Mouse (Mus musculus) gastrocnemius, adult 2 months (tissue): Measurements from ENCODE around the gene Xlr5c. TPM values are rescaled to one million over a fixed set of nuclear protein-coding genes. Genes with fewer than 3 reads are reported as not detected.
"Not testable (repeated sequence)": the region's sequence is repeated elsewhere in the genome, so short reads cannot be mapped to it uniquely, and the experiment has no call there.

ENCODE experiments used
- DNase-seq: peaks from one replicate; pipeline ENCODE4 v3.0.0; 2022
- H3K27ac ChIP-seq: fragments of 200-600 bp; 2 replicates; pipeline ENCODE4 v1.8.1; 2022; ENCODE audit warnings: mild to moderate bottlenecking
- H3K4me3 ChIP-seq: fragments of 200-600 bp; 2 replicates; pipeline ENCODE4 v1.8.1; 2022; ENCODE audit warnings: mild to moderate bottlenecking, moderate library complexity
- CTCF ChIP-seq: fragments of 200-600 bp; IDR thresholded peaks from 2 replicates; pipeline ENCODE4 v1.8.1; 2022; ENCODE audit warnings: antibody characterized with exemption, mild to moderate bottlenecking, moderate library complexity
- intact Hi-C: fragments of 180-260 bp; cut with DNase I; formaldehyde crosslinking; loops from one replicate; pipeline ENCODE4 v1.15.1; 2025
- long read RNA-seq, 2 experiments: library from polyadenylated mRNA; stranded (forward); transcript quantifications; one replicate each; pipeline ENCODE4 v2.0.0; 2021
- total RNA-seq, 2 experiments: library from RNA; stranded (reverse); gene quantifications; 2 replicates each; pipeline ENCODE4 v1.2.3; 2021

Xlr5c gene
- total RNA-seq = not detected
- long read RNA-seq, experiment 1 = 0 reads
- long read RNA-seq, experiment 2 = 0 reads

- H3K27ac ChIP-seq, H3K4me3 ChIP-seq, intact Hi-C loops, DNase-seq: not testable (repeated sequence)
Observed at GRCm38 (mm10) chrX:73292876-73293275, at the start of gene Xlr5c, which contains the start of gene Xlr5a. Xlr5c (minus strand) TSS chrX:73292976. Xlr5a (minus strand) TSS chrX:73292976.

GRCm38 (mm10) chrX:73342483-73342895 lies 49.7 kb upstream of the Xlr5c start, which contains the start of gene Zfp275:
Zfp275 (plus strand) TSS chrX:73342621.
- no peak for TF ChIP-seq CTCF
- intact Hi-C loops = no loop called here
- DNase-seq = peak; percentile 86
- Histone ChIP-seq H3K27ac (peak within 1 kb of the TSS; percentile 83), H3K4me3 (peak within 1 kb of the TSS; percentile 81)

DNA sequence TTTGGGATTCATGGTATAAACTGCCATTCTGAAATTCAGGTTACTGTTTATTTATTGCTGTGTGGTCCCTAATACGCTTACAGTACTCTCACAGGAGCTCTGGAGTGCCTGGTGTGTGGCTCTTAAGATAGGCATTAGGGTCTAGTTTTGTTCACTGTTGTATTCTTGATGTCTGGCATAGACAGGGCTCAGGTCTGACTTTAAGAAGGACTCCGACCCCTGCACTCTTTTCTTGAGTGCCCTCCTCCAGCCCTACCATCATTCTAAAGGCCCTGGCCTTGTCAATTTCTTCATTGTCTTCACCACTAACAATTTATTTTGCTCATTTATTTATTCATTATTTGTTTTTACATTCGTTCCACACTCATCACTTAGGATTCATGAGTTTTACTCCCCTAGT lies 49.3 kb upstream of the Xlr5c start:
- Histone ChIP-seq H3K4me3 (peak overlapping the region; percentile 81), H3K27ac (peak overlapping the region; percentile 83; the same call in 1 of the 2 replicates)
- no peak for DNase-seq
- no peak for TF ChIP-seq CTCF
- intact Hi-C loops = no loop called here

- intact Hi-C loops = no loop called here
- H3K4me3 ChIP-seq = no peak overlapping the region
- H3K27ac ChIP-seq = no peak overlapping the region
- DNase-seq = no peak
- no peak for TF ChIP-seq CTCF
Observed at GRCm38 (mm10) chrX:73341473-73341872, 48.7 kb upstream of the Xlr5c start.

DNA sequence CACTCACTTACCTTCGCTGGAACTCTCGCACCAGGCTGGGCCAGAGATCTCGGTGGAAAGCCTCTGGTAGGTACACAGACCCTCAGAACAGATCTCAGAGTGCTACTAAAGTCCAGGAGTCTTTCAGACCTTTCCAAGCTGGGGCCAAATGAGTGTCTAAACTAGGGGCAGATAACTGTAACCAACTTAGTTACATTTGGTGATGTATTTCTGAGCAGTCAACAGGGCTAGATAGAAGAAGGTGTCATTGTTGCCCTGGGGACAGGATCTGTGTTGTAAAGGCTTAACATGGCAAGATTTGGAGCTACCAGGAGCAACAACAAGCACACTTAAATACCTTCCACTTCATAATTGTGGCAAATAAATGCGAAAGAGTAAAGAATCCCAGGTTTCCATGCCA lies 44.0 kb upstream of the Xlr5c start, which contains the start of gene Gm45015:
Gene Gm45015, minus strand, starts transcription at position 101 of the 400 bp plus-strand sequence.
- intact Hi-C loops = no loop called here
- H3K4me3 ChIP-seq = no peak within 1 kb of the TSS
- no peak for DNase-seq
- H3K27ac ChIP-seq = no peak within 1 kb of the TSS
- no peak for TF ChIP-seq CTCF

- TF ChIP-seq CTCF = no peak
- H3K27ac ChIP-seq = no peak overlapping the region
- DNase-seq = no peak
- H3K4me3 ChIP-seq = no peak overlapping the region
- intact Hi-C loops = no loop called here
Observed at GRCm38 (mm10) chrX:73333548-73333947, 40.8 kb upstream of the Xlr5c start.

GRCm38 (mm10) chrX:73327215-73327614 lies 34.4 kb upstream of the Xlr5c start:
- no peak for TF ChIP-seq CTCF
- intact Hi-C loops = no loop called here
- Histone ChIP-seq H3K4me3 (no peak overlapping the region), H3K27ac (no peak overlapping the region)
- no peak for DNase-seq

GRCm38 (mm10) chrX:73321029-73321428 lies 28.3 kb upstream of the Xlr5c start:
- intact Hi-C loops = no loop called here
- Histone ChIP-seq H3K27ac (no peak overlapping the region), H3K4me3 (no peak overlapping the region)
- DNase-seq = no peak
- TF ChIP-seq CTCF = no peak

DNA sequence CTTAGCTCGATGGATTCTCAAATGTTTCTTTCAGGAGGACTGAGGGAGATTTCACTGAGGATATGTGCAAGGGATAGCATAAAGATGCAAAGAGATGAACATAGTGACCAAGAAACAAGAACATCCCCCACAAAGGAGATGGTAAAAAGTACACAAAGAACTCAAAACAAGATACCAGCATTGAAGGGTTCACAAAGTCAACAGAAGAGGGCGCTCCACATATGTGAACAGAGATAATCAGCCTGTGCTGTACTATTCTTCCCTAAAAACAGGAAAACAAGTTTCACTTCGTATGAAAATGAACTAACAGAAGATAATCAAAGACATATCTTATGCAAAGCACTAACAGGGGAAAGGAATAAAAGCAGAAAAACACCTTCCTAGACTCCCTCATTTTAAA lies 19.7 kb upstream of the Xlr5c start:
- peak; percentile 74 for TF ChIP-seq CTCF
- intact Hi-C loops = loop anchor here (5.0 kb wide), 2 partner anchors 120 to 180 kb away; no protein-coding TSS in a partner anchor
- peak; percentile 17 for DNase-seq
- Histone ChIP-seq H3K4me3 (peak overlapping the region; percentile 32; the same call in 1 of the 2 replicates), H3K27ac (no peak overlapping the region)

- H3K27ac ChIP-seq, DNase-seq, H3K4me3 ChIP-seq, intact Hi-C loops: not testable (repeated sequence)
Observed at GRCm38 (mm10) chrX:73295745-73296144, 3.0 kb upstream of the Xlr5c start.

GRCm38 (mm10) chrX:73265270-73265669 lies 27.5 kb downstream of the Xlr5c start, which contains the start of gene Xlr3c:
Xlr3c (minus strand) TSS chrX:73265390.
- intact Hi-C loops, H3K27ac ChIP-seq, DNase-seq, H3K4me3 ChIP-seq: not testable (repeated sequence)

DNA sequence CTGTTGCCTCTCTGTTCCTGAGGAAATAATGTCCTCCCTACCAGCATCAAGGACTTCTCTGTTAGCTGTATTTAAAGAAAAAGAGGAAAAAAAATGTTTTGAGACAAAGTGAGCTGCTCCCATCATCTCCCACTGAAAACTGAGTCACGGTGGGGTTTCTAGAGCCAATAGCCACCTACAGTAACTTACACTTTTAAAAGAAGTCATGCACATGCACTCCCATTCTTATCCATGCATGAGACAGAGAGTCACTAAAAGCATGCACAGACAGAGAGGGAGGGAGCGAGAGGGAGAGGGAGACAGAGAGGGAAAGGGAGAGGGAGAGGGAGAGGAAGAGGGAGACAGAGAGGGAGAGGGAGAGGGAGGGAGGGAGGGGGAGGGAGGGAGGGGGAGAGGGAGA lies 30.3 kb downstream of the Xlr5c start:
- H3K4me3 ChIP-seq, intact Hi-C loops, H3K27ac ChIP-seq, DNase-seq: not testable (repeated sequence)

GRCm38 (mm10) chrX:73242821-73243325 lies 49.9 kb downstream of the Xlr5c start, which contains the start of gene Xlr4c:
Xlr4c (minus strand) TSS chrX:73243130.
- H3K27ac ChIP-seq, DNase-seq, intact Hi-C loops, H3K4me3 ChIP-seq: not testable (repeated sequence)

Other genes with a start within 250 kb of the Xlr5c start
- gene Pnma3, start 228.2 kb downstream of the Xlr5c start, total RNA-seq = not detected
- gene Xlr4a, start 210.5 kb downstream of the Xlr5c start, total RNA-seq = not detected
- gene Xlr3a, start 195.9 kb downstream of the Xlr5c start, total RNA-seq = under 1 TPM in 1 of 2 experiments, not detected in 1; 0.11 TPM
- not detected for gene Gm14685, start 175.9 kb downstream of the Xlr5c start, total RNA-seq
- gene Xlr5b, start 144.2 kb downstream of the Xlr5c start, total RNA-seq = not detected
- gene DXBay18, start 143.5 kb downstream of the Xlr5c start, total RNA-seq = not detected
- not detected for gene Spin2d, start 116.0 kb downstream of the Xlr5c start, total RNA-seq
- gene Xlr3b, start 100.8 kb downstream of the Xlr5c start, total RNA-seq = 1 to 10 TPM in 1 of 2 experiments, under 1 TPM in 1; 0.17 to 4.8 TPM
- not detected for gene Xlr4b, start 78.6 kb downstream of the Xlr5c start, total RNA-seq
- gene F8a, start 64.7 kb downstream of the Xlr5c start, total RNA-seq = 1 to 10 TPM; 5.6 to 6.6 TPM
- gene Xlr4c, start 49.8 kb downstream of the Xlr5c start, total RNA-seq = not detected
- gene Xlr3c, start 27.6 kb downstream of the Xlr5c start, total RNA-seq = under 1 TPM in 1 of 2 experiments, not detected in 1; 0.22 TPM
- gene Xlr5a, start within 50 bp of the Xlr5c start, total RNA-seq = not detected
- gene Gm45015, start 43.9 kb upstream of the Xlr5c start, total RNA-seq = not detected
- 1 to 10 TPM; 3.9 to 7.7 TPM for gene Zfp275, start 49.6 kb upstream of the Xlr5c start, total RNA-seq
- gene Gm18336, start 105.8 kb upstream of the Xlr5c start, total RNA-seq = not detected
- gene Zfp92, start 118.1 kb upstream of the Xlr5c start, total RNA-seq = under 1 TPM in 1 of 2 experiments, not detected in 1; 0.03 TPM
- not detected for gene Trex2, start 142.4 kb upstream of the Xlr5c start, total RNA-seq
- 10 to 100 TPM in 1 of 2 experiments, 1 to 10 TPM in 1; 9.3 to 10.7 TPM for gene Haus7, start 166.1 kb upstream of the Xlr5c start, total RNA-seq
- gene Bgn, start 190.6 kb upstream of the Xlr5c start, total RNA-seq = 10 to 100 TPM; 37.5 to 70.6 TPM
- gene Atp2b3, start 210.1 kb upstream of the Xlr5c start, total RNA-seq = 10 to 100 TPM; 10.1 to 12.7 TPM